Mouse (Mus musculus): Measurements from ENCODE around the gene Peli2.

DNA sequence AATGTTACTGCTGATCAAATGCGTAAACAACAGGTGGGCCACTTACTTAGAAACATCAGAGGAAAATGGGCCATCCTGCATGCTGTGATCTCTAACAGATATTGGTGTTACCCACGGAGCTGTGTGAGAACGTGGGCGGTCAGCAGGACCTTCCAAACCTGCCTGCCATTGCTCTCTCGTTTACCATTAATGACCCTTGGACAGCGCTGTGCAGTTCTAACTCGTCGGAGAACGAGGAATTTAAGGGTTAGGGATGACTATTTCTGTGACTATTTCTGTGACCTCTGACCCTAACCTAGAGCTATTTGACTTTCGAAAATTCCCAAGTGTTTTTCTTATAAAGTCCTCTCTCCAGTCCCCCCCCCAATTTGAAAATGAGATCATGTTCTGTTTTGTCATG lies 22.1 kb downstream of the Peli2 start:
- TF ChIP-seq MAFK (IDR thresholded peaks at IDR 0.05; ENCODE audit: insufficient read depth, low read depth, low read length) (no peak), ZC3H11A (IDR thresholded peaks at IDR 0.05; ENCODE audit: borderline replicate concordance, low read depth, low read length) (no peak), CHD2 (IDR thresholded peaks at IDR 0.05; ENCODE audit: low read depth, low read length) (no peak)

Measured in ES-E14 (cell line).